Mouse (Mus musculus) kidney, adult 9 months (tissue): ENCODE measurements around the gene Gcm1.

Experiments used
- DNase-seq: peaks from one replicate; pipeline ENCODE4 v3.0.0; 2022

The Gcm1 gene

DNA sequence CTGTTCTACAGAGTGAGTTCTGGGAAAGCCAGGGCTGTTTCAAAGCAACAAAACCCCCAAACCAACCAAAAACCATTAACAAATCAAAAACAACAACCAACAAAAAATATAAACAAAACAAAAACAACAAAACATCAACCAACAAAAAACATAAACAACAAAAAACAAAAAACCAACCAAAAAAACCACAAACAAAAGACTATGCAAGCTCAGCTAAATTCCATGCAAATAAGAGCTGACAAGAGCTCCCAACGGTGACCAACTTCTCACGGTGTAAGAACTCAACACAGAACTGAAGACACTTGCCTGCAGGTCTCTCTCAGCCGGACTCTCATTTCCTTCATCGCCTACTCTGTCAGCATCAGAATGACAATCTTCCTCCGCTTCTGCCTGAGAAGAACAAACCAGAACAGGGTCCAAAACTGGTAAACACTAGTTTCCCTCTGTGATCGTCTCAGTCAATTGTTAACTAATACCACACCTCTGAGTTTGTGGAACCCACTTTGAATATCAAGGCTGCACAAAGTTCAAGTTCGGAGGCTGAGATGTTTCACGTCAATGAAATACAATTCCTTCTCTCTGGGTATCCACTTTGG lies 52.3 kb downstream of the Gcm1 start:
- peak; percentile 64 for DNase-seq

DNA sequence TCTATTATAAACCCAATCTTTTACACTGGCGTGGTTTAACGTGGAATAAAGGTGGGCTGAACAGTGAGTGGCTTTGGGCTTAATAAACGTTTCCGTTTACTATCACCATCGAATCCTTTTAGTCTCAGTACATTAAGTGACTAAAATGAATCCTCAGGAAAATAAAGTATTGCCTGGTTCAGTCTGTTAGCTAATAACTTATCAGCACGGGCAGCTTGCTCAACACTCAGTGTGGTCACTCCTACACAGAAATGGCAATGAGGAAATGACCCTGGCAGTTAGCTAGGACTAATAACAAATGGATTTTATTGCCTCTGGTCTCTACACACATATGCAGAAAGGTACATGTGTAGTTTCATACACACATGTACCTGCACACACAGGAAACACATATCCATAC lies 53.2 kb downstream of the Gcm1 start:
- DNase-seq, result no peak

DNA sequence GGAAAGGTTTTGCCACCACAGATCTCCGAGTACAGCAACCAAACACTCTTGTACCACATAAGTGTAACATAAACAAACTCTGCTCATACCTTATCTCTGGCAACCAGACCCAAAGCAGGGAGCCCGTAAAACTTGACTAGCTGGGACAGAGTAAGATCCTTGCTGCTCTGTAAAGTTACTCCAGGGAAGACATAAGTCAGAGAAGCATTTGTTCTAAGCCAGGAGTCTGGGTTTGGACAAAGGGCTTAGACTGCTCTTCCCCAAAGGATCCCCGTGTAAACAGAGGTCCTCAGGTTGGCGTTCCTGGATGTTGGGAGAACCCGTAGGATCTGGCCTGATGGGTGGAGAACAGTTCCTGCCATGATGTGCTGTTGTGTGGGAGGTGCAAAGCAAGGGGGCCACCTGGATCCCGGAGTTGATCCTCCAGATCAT lies 53.8 kb downstream of the Gcm1 start:
- DNase-seq, result no peak

DNA sequence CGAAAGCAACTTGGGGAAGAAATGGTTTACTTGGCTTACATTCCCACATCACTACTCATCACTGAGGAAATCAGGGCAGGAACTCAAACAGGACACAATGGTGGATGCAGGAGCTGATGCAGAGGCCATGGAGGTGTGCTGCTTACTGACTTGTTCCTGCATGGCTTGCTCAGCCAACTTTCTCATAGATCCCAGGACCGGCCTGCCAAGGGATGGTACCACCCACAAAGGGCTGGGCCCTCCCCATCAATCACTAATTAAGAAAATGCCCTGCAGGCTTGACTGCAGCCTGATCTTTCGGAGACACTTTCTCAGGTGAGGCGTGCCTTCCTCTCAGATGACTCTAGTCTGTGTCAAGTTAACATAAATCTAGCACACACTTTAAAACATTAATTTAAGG lies 55.1 kb downstream of the Gcm1 start:
- DNase-seq, result peak; percentile 76

DNA sequence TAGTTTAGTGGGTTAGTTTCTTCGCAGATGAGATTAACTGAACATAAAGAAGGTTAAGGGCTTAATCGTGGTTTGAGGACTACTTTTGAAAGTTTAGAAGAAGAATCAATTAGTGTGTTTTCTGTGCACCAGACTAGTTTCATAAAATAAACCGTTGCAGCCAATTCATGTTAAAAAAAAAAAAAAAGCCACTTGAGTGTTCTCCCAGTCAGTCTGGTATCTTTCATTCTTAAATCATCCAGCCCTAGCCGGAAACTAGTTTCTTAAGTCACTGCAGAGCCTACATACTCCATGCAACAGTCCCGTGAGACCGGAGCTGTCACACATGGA lies 55.8 kb downstream of the Gcm1 start:
- DNase-seq, result no peak

DNA sequence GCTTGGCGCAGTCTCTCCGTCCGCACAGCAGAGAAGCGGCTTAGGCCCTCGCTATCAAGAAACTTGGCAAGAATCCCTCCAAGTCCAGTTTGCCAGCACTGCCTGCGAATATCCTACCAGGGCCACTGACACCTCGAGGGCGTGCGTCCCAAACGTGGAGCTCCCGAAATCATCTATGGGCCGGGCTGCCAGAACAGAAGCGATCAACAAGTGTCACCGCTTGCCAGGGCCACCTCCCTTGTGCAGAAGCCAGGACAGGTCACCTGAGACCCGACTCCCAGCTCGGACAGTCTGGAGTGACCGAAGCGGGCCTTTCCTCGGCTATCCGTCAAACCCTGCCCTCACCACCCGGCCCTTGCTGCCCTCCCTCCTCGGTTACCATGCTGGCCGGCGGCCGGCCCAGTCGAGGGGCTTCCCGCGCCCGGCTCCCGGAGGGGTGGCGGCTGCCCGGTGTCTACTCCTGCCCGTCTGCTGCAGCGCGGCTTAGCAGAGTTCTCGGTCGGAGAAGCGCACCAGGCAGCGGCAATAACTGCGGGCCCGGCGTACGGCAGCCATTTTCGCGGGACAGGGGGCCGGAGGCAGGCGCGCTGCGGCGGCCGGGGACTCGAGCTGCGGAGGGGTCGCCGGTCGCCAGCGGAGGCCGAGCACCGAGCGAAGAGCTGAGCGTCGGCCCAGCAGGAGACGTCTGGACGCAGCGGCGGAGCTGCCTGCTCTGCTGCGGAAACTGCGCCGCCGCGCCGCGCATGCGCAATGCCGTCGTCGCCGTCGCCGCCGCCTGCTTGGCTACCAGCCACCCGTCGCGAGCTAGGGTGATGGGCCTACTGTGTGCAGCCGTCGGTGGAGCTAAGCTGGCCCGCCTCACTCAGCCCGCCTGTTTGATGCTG lies 56.4 kb downstream of the Gcm1 start:
- peak; percentile 74 for DNase-seq

DNA sequence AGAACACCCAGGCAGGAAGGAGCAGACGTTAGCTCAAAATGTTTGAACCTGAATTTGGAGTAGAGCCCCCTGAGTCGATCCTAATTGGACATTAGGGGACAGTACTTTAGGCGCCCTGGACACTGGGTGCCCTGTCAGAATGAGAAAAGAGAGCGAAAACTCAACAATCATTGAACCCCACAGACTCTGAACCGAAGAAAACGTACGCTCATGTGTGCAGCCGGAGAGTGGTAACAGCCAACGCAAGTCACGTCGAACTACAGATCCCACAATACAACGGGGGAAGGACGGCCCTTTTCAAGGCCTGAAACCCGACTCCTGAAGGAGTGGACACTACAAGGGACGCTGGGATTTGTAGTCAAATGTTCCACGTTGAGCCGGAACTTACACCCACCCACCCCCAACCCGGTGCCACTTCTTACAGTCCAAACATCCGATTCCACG lies 57.1 kb downstream of the Gcm1 start, which contains the start of the genes Fbxo9 and Ick:
TSS of gene Fbxo9 (minus strand) at position 270 of the 444 bp plus-strand sequence.
TSS of gene Ick (plus strand) at position 397 of the 444 bp plus-strand sequence.
- DNase-seq, result peak; percentile 96

DNA sequence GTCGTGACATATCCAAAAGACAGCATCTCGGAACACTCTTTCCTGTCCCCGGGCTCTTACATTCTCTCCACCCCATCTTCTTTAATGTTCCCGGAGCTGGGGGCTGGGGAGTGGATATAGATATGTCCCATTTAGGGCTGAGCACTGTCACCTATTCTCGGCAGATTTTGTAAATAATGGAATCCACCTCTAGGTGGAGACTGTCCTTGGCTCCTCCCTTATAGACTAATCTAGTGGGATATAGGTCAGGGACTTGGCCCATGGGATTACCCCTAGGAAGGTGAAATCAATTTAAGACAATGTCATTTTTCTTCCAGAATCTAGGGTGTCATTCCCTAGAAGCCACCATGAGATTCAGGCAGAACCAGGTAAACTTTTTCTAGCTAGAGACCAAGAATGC lies 57.9 kb downstream of the Gcm1 start:
- DNase-seq, result peak; percentile 45

DNA sequence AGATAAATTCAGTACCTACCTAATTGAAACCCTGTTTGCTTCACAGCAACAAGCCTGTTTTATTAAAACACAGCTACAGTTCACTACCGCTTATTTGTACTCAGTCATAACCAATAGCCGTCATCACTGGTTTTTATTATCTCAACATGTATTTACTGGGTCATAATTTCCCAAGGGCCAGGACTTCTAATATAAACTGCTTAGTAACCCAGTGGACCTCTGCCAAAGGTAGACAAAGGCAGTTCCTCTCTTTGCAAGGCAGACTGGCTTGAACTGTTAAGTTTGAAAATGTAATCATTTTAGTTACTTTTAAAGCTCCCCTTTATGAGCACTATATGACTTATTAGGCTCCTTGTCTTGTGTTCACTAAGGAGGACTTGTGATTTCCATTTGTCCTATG lies 59.7 kb downstream of the Gcm1 start:
- DNase-seq, result no peak

DNA sequence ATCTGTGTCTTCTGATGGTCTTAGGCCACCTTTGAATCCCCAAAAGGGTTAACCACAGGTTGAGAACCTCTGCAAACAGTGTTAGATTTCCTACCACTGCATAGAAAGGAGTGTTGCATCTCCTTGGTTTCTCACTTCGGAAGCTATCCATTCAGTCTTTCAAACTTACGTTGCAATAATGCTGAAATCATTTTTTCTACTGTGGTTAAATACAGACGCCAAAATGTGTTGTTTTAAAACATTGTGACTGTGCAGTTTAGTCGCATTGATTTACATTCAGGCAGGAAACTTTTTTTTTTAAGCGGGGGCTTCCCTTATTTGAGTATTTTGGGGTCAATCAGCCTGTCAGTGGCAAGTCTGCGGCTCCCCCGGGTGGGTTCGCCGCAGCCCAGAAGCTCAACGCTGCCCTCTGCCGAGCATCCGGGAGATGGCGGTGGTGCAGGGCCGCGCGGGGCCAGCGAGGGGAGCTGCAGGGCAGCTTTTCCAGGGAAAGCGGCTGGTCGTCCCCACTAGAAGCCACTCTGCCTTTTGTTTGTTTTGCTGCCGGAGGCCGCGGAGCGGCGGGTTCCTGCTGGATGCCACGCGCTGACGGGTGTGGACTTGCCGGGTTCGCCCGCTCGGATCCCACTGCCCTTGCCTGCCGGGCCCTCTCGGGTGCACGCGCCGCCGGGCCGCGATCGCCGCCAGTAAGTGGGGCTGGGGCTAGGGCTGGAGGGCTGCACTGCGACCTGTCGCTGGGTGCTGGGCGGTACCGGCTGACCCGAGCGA lies 61.2 kb downstream of the Gcm1 start:
- peak; percentile 92 for DNase-seq

DNA sequence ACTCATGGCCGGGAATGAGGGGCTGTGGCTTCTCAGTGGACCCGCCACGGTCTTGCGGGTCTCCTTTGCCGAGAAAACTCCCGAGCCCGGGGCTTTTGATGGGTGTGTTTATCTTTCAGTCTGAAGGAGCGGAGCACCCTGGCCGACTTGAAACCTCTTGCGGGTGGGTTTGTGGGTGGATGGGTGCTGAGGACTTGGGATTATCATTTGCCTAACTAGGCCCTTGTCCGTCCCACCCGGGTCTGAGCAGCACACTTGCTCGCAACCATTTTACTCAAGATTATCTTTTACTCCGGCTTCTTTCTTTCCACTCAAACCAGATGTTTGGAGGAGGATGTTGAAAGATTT lies 61.8 kb downstream of the Gcm1 start:
- no peak for DNase-seq
